Comparison of ENCODE assay signal across 11 mouse cellular contexts in genomic region chr5:118612956-118613631, GRCm38 (mm10). TPM values are rescaled to one million over a fixed set of nuclear protein-coding genes. Genes with fewer than 3 reads are reported as not detected.
A peak's percentile ranks its signal among the peaks of the same experiment; 100 is the strongest.
DNase-seq lines count a peak whose midpoint lies in the region; ATAC-seq and TF ChIP-seq lines count a peak whose summit lies in the region.
"Had no signal": no experiment of that assay in that cellular context is flagged by ENCODE, and none has a peak within 500 bp of the region (broad histone marks: within the 10 kb centered on the region; RNA-seq: fewer than 3 reads in every experiment).

No protein-coding gene starts in this region.

- intact Hi-C loops in heart, postnatal 10 days (cut with DNase I), result no loop called here

- H3K27me3 ChIP-seq in heart, embryonic 13.5 days (replicated peaks), result no peaks in the 10 kb centered on the region
- H3K27me3 ChIP-seq in neural tube, embryonic 11.5 days (ENCODE audit: control insufficient read depth, insufficient read depth, low read length), result no peaks in the 10 kb centered on the region
- H3K27me3 ChIP-seq in stomach, postnatal 0 days (ENCODE audit: control insufficient read depth, insufficient read depth, low read length), result no peaks in the 10 kb centered on the region
- H3K27me3 ChIP-seq in midbrain, postnatal 0 days (ENCODE audit: insufficient read depth, low read length), result no peaks in the 10 kb centered on the region

- no peak overlapping the region for H3K9ac ChIP-seq in heart, embryonic 13.5 days
- H3K9ac ChIP-seq in neural tube, embryonic 11.5 days (ENCODE audit: low read length), result no peak overlapping the region
- H3K9ac ChIP-seq in stomach, postnatal 0 days (ENCODE audit: low read length), result no peak overlapping the region
- H3K9ac ChIP-seq in midbrain, postnatal 0 days (replicated peaks; ENCODE audit: low read length, poor library complexity, severe bottlenecking), result no peak overlapping the region

- no peak overlapping the region for H3K4me2 ChIP-seq in heart, embryonic 13.5 days
- H3K4me2 ChIP-seq in neural tube, embryonic 11.5 days (ENCODE audit: low read depth), result no peak overlapping the region
- no peak overlapping the region for H3K4me2 ChIP-seq in stomach, postnatal 0 days (replicated peaks; ENCODE audit: low read depth)
- no peak overlapping the region for H3K4me2 ChIP-seq in midbrain, postnatal 0 days (ENCODE audit: low read depth, low read length, poor library complexity, severe bottlenecking)

- no peak for TF ChIP-seq POLR2A in embryonic fibroblast, embryonic 13.5 days (IDR thresholded peaks at IDR 0.05; ENCODE audit: low read depth, low read length)

- peak overlapping the region; percentile 51 for H3K27ac ChIP-seq in heart, embryonic 13.5 days (replicated peaks)
- peak overlapping the region; percentile 20; the same call in 1 of the 2 replicates for H3K27ac ChIP-seq in neural tube, embryonic 11.5 days (ENCODE audit: low read depth, low read length)
- H3K27ac ChIP-seq in embryonic fibroblast, embryonic 13.5 days (ENCODE audit: insufficient read depth, low read length), result peak overlapping the region; percentile 53
- H3K27ac ChIP-seq in stomach, postnatal 0 days (replicated peaks), result no peak overlapping the region
- H3K27ac ChIP-seq in midbrain, postnatal 0 days (ENCODE audit: low read depth, low read length), result no peak overlapping the region

- no peak for TF ChIP-seq CTCF in embryonic fibroblast, embryonic 13.5 days (IDR thresholded peaks at IDR 0.05; ENCODE audit: borderline replicate concordance, insufficient read depth, low read length)
- no peak for TF ChIP-seq CTCF in stomach, postnatal 0 days (IDR thresholded peaks at IDR 0.05; ENCODE audit: low read depth)
- no peak for TF ChIP-seq CTCF in midbrain, postnatal 0 days (IDR thresholded peaks at IDR 0.05)

- H3K9me3 ChIP-seq in heart, embryonic 13.5 days, result no peaks in the 10 kb centered on the region
- no peaks in the 10 kb centered on the region for H3K9me3 ChIP-seq in neural tube, embryonic 11.5 days (ENCODE audit: control insufficient read depth, low read length)
- no peaks in the 10 kb centered on the region for H3K9me3 ChIP-seq in stomach, postnatal 0 days (ENCODE audit: control insufficient read depth, low read length)
- no peaks in the 10 kb centered on the region for H3K9me3 ChIP-seq in midbrain, postnatal 0 days (ENCODE audit: low read length)

- no peak for DNase-seq in heart, postnatal 10 days
- DNase-seq in neural tube, embryonic 11.5 days (ENCODE audit: low spot score), result no peak
- no peak for DNase-seq in neural tube, embryonic 10.5 days (ENCODE audit: extremely low spot score, low spot score)
- DNase-seq in stomach, postnatal 0 days (ENCODE audit: low spot score), result no peak
- DNase-seq in midbrain, postnatal 0 days (ENCODE audit: low spot score), result no peak
- DNase-seq in cerebellum, adult 11-12 months, result no peak
- DNase-seq: adrenal gland, postnatal 25 days; gastrocnemius, postnatal 25 days; thymus, adult 2 months had no signal

- H3K4me1 ChIP-seq in heart, embryonic 13.5 days, result peaks cover 65% of the 10 kb centered on the region
- peaks cover 18% of the 10 kb centered on the region for H3K4me1 ChIP-seq in neural tube, embryonic 11.5 days (ENCODE audit: control insufficient read depth, insufficient read depth, low read length)
- H3K4me1 ChIP-seq in embryonic fibroblast, embryonic 13.5 days (ENCODE audit: control insufficient read depth, insufficient read depth, low read length), result peaks cover 17% of the 10 kb centered on the region
- H3K4me1 ChIP-seq in stomach, postnatal 0 days (replicated peaks; ENCODE audit: control insufficient read depth, insufficient read depth), result peaks cover 2% of the 10 kb centered on the region; the same call in 1 of the 2 replicates
- no peaks in the 10 kb centered on the region for H3K4me1 ChIP-seq in midbrain, postnatal 0 days (ENCODE audit: insufficient read depth, low read length)

- no peak for ATAC-seq in heart, embryonic 13.5 days (ENCODE audit: extremely low read depth, insufficient number of reproducible peaks, low FRiP score, low TSS enrichment)
- no peak for ATAC-seq in neural tube, embryonic 11.5 days (ENCODE audit: insufficient read depth, low FRiP score, low TSS enrichment)
- ATAC-seq in stomach, postnatal 0 days (ENCODE audit: low FRiP score, low TSS enrichment), result peak; percentile 56; the same call in 1 of the 2 replicates
- ATAC-seq in midbrain, postnatal 0 days (ENCODE audit: low FRiP score), result no peak

- H3K36me3 ChIP-seq in heart, embryonic 13.5 days, result no peaks in the 10 kb centered on the region
- no peaks in the 10 kb centered on the region for H3K36me3 ChIP-seq in neural tube, embryonic 11.5 days (ENCODE audit: control insufficient read depth, insufficient read depth, low read length)
- H3K36me3 ChIP-seq in stomach, postnatal 0 days (ENCODE audit: control insufficient read depth, insufficient read depth, low read length), result no peaks in the 10 kb centered on the region
- no peaks in the 10 kb centered on the region for H3K36me3 ChIP-seq in midbrain, postnatal 0 days (ENCODE audit: insufficient read depth, low read length)

- TF ChIP-seq EP300 in stomach, postnatal 0 days (optimal IDR thresholded peaks at IDR 0.05), result no peak

- H3K4me3 ChIP-seq in heart, embryonic 13.5 days, result no peak overlapping the region
- H3K4me3 ChIP-seq in neural tube, embryonic 11.5 days (ENCODE audit: low read depth, low read length), result no peak overlapping the region
- no peak overlapping the region for H3K4me3 ChIP-seq in embryonic fibroblast, embryonic 13.5 days (ENCODE audit: insufficient read depth, low read length)
- H3K4me3 ChIP-seq in stomach, postnatal 0 days (ENCODE audit: low read depth, low read length), result no peak overlapping the region
- H3K4me3 ChIP-seq in midbrain, postnatal 0 days (ENCODE audit: low read depth, low read length), result no peak overlapping the region

- WGBS in heart, embryonic 13.5 days, result 53% methylated on average over 13 of the region's 13 CpGs
- 75% methylated on average over 13 of the region's 13 CpGs for WGBS in neural tube, embryonic 11.5 days
- 56% methylated on average over 13 of the region's 13 CpGs for WGBS in stomach, postnatal 0 days
- WGBS in midbrain, postnatal 0 days, result 80% methylated on average over 13 of the region's 13 CpGs

RNA-seq across cellular contexts. Expression of gene Med13l, which starts 52.6 kb away (rescaled TPM):
- 6.3 and 6.8 TPM in 2 replicates for polyA plus RNA-seq in heart, embryonic 13.5 days (2015; fragmentation: Nextera tagmentation; extraction: Ambion mirVana)
- total RNA-seq in heart, postnatal 10 days (2021), result 10 to 100 TPM; 33.8 to 41.6 TPM
- polyA plus RNA-seq in neural tube, embryonic 11.5 days (2014; fragmentation: Nextera tagmentation; extraction: Ambion mirVana), result 14.6 and 15.8 TPM in 2 replicates
- 50.3 and 57.8 TPM in 2 replicates for polyA plus RNA-seq in embryonic fibroblast, embryonic 13.5 days (2011; ENCODE audit: insufficient read length, low read depth, missing spikeins)
- 5.1 and 5.4 TPM in 2 replicates for polyA plus RNA-seq in stomach, postnatal 0 days (2015; fragmentation: Nextera tagmentation; extraction: Ambion mirVana)
- 29.5 and 30.7 TPM in 2 replicates for total RNA-seq in midbrain, postnatal 0 days (2014; rRNA removed)
- polyA plus RNA-seq in midbrain, postnatal 0 days (2015; fragmentation: Nextera tagmentation; extraction: Ambion mirVana), result 8.5 and 10.5 TPM in 2 replicates

Comparison
In these comparisons a context has a peak if more than half of its experiments do, and no peak if none do; other contexts are left out.
1. H3K27ac ChIP-seq: peak in heart, embryonic 13.5 days (single experiment), neural tube, embryonic 11.5 days (single experiment) and embryonic fibroblast, embryonic 13.5 days (single experiment); none in stomach, postnatal 0 days (single experiment) and midbrain, postnatal 0 days (single experiment).